Mouse (Mus musculus) cerebellum, adult 9-10 months (tissue): ENCODE results near the gene Asb6.
A peak's percentile ranks its signal among the peaks of the same experiment; 100 is the strongest.

ENCODE experiments used
- DNase-seq: peaks from one replicate; pipeline ENCODE4 v3.0.0; 2022

Asb6 gene

DNA sequence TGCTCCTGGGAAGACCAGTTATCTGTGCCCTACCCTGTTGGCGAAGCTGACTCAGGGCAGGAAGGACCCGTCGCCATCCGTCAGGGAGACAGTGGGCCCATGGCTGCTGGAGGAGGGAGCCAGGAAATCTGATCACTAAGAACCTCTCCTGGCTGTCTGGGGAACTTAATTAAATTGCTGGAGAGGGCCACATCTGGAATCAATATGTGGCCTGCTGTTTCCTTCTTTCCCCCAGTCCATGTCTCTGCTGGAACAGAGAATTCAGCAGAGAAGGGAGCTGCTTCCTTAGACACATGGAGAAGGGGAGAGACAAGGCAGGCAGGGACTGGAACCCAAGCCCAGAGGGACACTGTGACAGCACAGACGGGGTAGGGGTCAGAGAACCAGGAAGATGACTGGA lies 3.5 kb upstream of the Asb6 start:
- DNase-seq, result no peak

GRCm38 (mm10) chr2:30829315-30829714 lies 818 bp downstream of the Asb6 start:
- DNase-seq, result no peak

DNA sequence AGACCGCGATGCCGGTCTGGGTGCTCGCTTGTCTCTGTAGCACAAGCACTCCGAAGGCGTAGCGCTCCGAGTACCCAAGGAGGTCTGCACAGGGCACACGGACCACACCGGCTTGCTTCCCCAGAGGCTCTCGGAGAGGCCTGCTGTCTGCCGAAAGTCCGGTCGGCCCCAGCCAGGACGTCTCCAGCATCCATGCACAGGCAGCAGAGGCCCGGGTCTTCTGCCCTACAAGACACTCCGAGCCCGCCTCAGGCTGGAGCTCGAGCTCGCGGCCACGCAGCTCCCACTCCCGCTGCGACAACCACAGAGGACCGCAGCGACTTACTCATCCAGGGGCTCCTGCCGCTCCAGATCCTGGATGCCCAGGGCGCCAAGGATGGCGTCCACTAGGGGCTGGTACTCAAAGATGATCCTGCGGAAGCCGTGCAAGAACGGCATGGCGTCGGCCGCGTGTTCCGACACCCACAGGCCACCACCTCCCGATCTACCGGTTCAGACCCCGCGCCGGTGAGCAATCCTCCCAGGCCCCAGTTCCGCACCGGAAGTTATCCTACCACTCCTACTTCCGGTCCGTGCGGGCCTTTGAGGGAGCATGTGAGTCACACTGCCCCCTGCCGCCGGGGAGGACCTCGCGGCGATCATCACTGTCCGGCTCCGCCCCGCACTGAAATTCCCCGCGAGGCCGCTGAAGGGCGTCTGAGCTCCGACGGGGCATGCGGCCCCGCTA lies 2.2 kb downstream of the Asb6 start:
- peak; percentile 92 for DNase-seq

GRCm38 (mm10) chr2:30826825-30827748 lies 3.0 kb downstream of the Asb6 start:
- peak; percentile 33 for DNase-seq

- DNase-seq, result peak; percentile 27
Observed at GRCm38 (mm10) chr2:30823385-30824153, 6.6 kb downstream of the Asb6 start.

DNA sequence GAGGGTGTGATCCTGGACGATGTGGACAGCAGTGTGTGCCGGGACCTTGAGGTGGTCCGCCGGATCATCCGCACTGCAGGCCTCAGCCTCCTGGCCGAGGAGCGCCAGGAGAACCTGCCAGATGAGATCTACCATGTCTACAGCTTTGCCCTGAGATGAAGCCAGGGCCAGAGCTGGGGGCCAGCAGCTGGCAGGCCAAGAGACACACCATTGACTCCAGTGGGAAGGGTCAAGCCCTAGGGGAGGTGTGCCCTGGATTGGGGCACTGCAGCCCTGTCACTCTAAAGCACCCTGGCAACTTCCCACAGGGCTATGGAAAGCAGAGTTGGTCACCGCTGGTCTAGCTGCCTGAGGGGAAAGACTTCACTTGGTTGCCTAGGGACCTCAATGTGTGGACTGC lies 7.7 kb downstream of the Asb6 start:
- peak; percentile 6 for DNase-seq

DNA sequence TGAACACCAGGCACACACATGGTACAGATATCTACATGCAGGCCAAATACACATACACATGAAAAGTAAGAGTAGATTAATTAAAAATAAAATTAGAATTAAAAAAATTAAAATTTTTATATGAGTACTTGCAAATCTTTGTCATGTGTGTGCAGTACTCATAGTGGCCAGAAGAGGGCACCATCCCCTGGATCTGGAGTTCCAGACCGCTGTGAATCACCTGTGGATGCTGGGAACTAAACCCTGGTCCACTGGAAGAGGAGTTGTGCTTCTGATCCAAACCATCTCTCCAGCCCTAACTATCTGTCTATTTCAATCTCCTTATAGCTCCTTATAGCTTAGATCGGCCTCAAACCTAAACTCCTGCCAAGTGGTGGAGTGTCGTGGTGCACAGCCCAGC lies 9.1 kb downstream of the Asb6 start:
- no peak for DNase-seq

GRCm38 (mm10) chr2:30819873-30820272 lies 10.3 kb downstream of the Asb6 start:
- DNase-seq, result no peak

GRCm38 (mm10) chr2:30816383-30816782 lies 13.8 kb downstream of the Asb6 start:
- DNase-seq, result no peak

- no peak for DNase-seq
Observed at GRCm38 (mm10) chr2:30810573-30810972, 19.6 kb downstream of the Asb6 start.

- no peak for DNase-seq
Observed at GRCm38 (mm10) chr2:30809503-30809902, 20.6 kb downstream of the Asb6 start.

DNA sequence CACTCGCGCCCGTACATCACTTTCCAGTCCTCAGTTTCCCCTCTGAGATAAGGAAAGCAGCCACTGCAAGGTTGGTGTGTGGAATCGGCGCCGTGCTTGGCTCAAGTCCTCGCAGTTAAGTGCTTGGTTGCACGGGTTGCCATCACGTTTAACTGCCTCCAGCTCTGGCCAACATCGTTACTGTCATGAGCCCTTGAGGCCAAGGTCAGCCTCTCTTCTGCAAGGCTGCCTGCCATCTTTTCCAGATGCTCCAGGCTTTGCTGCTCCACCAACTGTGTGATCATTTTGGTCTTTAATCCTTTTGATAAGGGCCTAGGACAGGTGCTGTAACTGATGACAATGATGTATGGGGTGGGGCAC lies 21.9 kb downstream of the Asb6 start:
- DNase-seq, result no peak

GRCm38 (mm10) chr2:30807648-30808295 lies 22.4 kb downstream of the Asb6 start, which contains the start of gene Ntmt1:
Gene Ntmt1 (plus strand): TSS chr2:30807826.
- DNase-seq, result peak; percentile 98

DNA sequence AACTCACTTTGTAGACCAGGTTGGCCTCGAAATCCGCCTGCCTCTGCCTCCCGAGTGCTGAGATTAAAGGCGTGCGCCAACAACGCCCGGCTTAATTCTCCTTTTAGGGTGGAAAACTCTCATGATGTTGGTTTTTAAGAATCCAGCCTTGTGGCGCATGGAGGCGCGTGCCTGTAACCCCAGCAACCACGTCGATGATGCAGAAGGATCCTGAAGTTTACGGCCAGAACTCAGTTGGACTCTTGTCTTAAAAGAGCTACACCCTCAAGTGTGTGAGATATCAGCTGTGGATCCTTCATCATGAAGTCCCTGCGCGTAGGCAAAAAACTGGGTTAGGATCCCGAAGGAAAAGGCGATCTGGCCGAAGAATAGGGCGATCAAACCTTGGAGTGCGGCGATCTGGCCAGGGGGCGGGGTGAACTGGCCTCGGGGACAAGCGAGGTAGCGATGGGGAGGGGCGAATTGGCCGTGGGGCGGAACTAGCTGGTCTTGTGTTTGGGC lies 22.9 kb downstream of the Asb6 start:
- no peak for DNase-seq

- DNase-seq, result no peak
Observed at GRCm38 (mm10) chr2:30805983-30806382, 24.1 kb downstream of the Asb6 start.

DNA sequence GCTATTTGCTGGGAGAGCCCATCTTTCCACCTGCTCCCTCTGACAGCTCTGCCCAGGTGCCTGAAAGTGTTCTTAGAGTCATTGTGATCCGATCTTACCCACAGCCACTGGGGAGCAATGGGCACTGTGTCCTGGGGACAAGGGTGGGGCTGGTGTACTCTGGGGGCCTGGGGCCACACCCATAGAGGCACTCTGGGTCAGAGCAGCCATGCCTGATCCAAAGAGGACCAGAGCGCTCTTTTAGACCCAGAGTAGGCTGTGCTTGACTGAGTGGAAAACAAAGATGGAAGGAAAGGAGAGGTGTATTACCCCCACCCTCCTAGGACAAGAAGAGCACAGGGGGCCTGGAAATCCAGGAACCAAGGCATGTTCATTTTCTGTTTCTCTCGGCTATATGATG lies 26.5 kb downstream of the Asb6 start, which contains the start of gene 1700001O22Rik:
1700001O22Rik (minus strand) TSS at position 58 of the 400 bp plus-strand sequence.
- no peak for DNase-seq

GRCm38 (mm10) chr2:30801067-30801852 lies 28.9 kb downstream of the Asb6 start:
- DNase-seq, result no peak

DNA sequence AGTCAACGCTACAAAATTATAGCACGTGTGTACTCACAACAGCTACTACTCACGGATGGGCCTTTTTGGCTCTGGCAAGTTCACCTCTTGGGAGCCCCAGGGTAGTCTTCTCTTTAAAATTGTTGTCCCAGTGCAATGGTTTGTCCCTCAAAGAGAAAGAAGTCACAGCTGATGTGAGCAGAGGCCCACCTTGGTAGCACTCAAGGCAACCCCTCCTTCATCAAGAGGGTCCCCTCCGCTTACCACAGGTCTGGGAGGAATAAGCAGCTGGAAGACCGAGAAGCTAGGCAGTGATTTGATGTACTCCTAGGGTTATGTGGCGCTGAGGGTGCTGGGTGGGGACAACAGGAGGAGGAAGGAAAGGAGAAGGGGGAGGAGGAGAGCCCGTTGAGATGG lies 29.5 kb downstream of the Asb6 start:
- no peak for DNase-seq

- no peak for DNase-seq
Observed at GRCm38 (mm10) chr2:30799456-30799855, 30.7 kb downstream of the Asb6 start.

DNA sequence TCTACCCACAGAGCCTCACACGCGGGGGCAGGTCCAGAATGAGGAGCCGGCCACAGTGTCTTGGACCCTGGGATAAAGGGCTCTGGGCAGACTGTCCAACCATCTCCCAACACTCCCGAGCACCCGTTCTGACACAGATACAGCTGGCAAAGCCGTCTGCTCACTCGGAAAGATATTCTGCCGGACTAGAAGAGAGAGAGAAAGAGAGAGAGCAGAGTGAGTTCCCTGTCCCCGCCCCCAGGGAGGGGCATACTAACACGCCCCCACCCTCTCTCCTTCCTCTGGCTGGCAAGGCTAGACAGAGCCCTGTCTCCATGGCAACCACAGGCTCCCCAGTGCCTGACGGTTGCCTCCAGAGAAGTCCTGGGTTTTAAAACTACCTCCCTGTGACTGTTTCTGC lies 33.8 kb downstream of the Asb6 start:
- peak; percentile 72 for DNase-seq

DNA sequence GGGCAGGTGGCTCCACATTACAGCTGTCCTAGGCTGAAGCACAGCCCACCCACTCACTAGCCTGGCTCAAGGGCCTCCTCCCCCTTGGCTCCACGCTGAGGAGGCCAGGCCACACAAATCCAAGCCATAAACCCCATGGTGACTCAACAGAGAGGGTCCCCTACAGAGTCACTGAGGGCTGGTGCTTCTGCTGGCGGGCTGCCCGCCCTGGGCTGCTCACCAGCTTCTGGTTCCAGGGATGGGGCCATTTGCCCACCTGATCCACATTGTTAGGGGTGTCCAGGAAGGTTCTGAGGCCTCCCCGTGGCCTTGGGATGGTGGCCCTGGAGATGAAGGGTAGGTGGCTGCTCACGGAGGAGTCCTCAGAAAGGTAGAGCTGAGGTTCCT lies 34.3 kb downstream of the Asb6 start:
- DNase-seq, result peak; percentile 42
